In the genomic region with DNA sequence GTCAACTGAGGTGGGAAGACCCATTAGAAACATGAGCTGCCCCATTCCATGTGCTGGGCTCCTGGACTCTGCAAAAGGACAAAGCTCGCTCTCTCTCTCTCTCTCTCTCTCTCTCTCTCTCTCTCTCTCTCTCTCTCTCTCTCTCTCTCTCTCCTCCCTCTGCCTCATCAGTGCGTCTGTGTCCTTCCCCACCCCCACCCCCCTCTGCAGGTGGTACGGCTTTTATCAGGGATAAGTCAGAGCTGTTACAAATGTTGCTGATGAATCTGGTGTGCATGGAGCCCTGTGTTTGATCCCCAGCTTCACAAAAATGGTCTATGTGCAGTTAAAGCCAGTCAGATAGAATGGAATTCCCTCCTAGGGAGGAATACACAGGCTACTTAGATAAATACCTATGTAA, we compare ENCODE assay signal across 14 mouse cellular contexts.
"Had no signal": no experiment of that assay in that cellular context is flagged by ENCODE, and none has a peak within 500 bp of the region (broad histone marks: within the 10 kb centered on the region; RNA-seq: fewer than 3 reads in every experiment).

No protein-coding gene starts in this region.

- H3K4me3 ChIP-seq: megakaryocyte, embryonic 14.5 days; midbrain, embryonic 13.5 days; midbrain, embryonic 15.5 days; neural tube, embryonic 12.5 days; stomach, embryonic 15.5 days had no signal

- H3K9ac ChIP-seq: lung, embryonic 14.5 days; midbrain, embryonic 13.5 days; midbrain, embryonic 15.5 days; neural tube, embryonic 12.5 days; stomach, embryonic 15.5 days had no signal

- H3K27ac ChIP-seq: macrophage; midbrain, embryonic 13.5 days; midbrain, embryonic 15.5 days; neural tube, embryonic 12.5 days; stomach, embryonic 15.5 days; stomach, postnatal 0 days had no signal

- H3K27me3 ChIP-seq: megakaryocyte, embryonic 14.5 days; midbrain, embryonic 13.5 days; midbrain, embryonic 15.5 days; neural tube, embryonic 12.5 days; stomach, embryonic 15.5 days had no signal

- H3K9me3 ChIP-seq: midbrain, embryonic 13.5 days; midbrain, embryonic 15.5 days; neural tube, embryonic 12.5 days; stomach, embryonic 15.5 days had no signal

- DNase-seq: lung, adult 18-20 months; lung, embryonic 14.5 days; lung, postnatal 10 days; right cerebral cortex, postnatal 14 days; thymus, adult 18-20 months; thymus, postnatal 14 days; thymus, postnatal 36 days had no signal

- H3K36me3 ChIP-seq: midbrain, embryonic 13.5 days; midbrain, embryonic 15.5 days; neural tube, embryonic 12.5 days; stomach, embryonic 15.5 days had no signal

- H3K4me1 ChIP-seq: megakaryocyte, embryonic 14.5 days; midbrain, embryonic 13.5 days; midbrain, embryonic 15.5 days; neural tube, embryonic 12.5 days; stomach, embryonic 15.5 days had no signal
